Mouse (Mus musculus) MEL (cell line): ENCODE measurements around the gene Trmt10c. TPM values are rescaled to one million over a fixed set of nuclear protein-coding genes. Genes with fewer than 3 reads are reported as not detected.
A peak's percentile ranks its signal among the peaks of the same experiment; 100 is the strongest.
"Not testable (repeated sequence)": the region's sequence is repeated elsewhere in the genome, so short reads cannot be mapped to it uniquely, and the experiment has no call there.

Experiments
- DNase-seq: peaks from one replicate; pipeline ENCODE4 v3.0.0; 2011; ENCODE audit warnings: low read depth, low spot score
- H3K27ac ChIP-seq: 2 replicates; pipeline ENCODE4 v1.5.1; 2012; ENCODE audit warnings: low read depth, mild to moderate bottlenecking, control low read depth, low read length, moderate library complexity; ENCODE audit not compliant: control insufficient read depth
- H3K27me3 ChIP-seq, 2 experiments: fragments of 150-350 bp in 1 of 2; sonication (generic) in 1 of 2; 2 replicates each; pipeline ENCODE4 v1.6.1; 2012; ENCODE audit warnings: low read length in 2 of 2, mild to moderate bottlenecking in 2 of 2, improper control_type of control experiment in 1 of 2, moderate library complexity in 1 of 2; ENCODE audit not compliant: insufficient read depth in 2 of 2, control insufficient read depth in 1 of 2
- H3K36me3 ChIP-seq, 2 experiments: 2 replicates each; pipeline ENCODE4 v1.6.1; 2012 to 2014; ENCODE audit warnings: low read length in 2 of 2, improper control_type of control experiment in 1 of 2, inconsistent platforms in 1 of 2, mild to moderate bottlenecking in 1 of 2; ENCODE audit not compliant: insufficient read depth in 2 of 2, control insufficient read depth in 1 of 2
- H3K4me1 ChIP-seq, 2 experiments: fragments of 150-350 bp in 1 of 2; sonication (generic) in 1 of 2; 2 replicates each; pipeline ENCODE4 v1.6.1; 2012; ENCODE audit warnings: low read length in 2 of 2, improper control_type of control experiment in 1 of 2, mild to moderate bottlenecking in 1 of 2; ENCODE audit not compliant: insufficient read depth in 2 of 2, control insufficient read depth in 1 of 2
- H3K4me3 ChIP-seq, 2 experiments: fragments of 150-350 bp in 1 of 2; sonication (generic) in 1 of 2; 2 replicates each; pipeline ENCODE4 v1.5.1; 2012; ENCODE audit warnings: low read depth in 2 of 2, low read length in 2 of 2, mild to moderate bottlenecking in 2 of 2, moderate library complexity in 2 of 2, control low read depth in 1 of 2, improper control_type of control experiment in 1 of 2; ENCODE audit not compliant: control insufficient read depth in 1 of 2, insufficient read depth in 1 of 2
- H3K79me2 ChIP-seq: 2 replicates; pipeline ENCODE4 v1.6.1; 2012; ENCODE audit warnings: mild to moderate bottlenecking, low read length, moderate library complexity; ENCODE audit not compliant: control insufficient read depth, poor library complexity, insufficient read depth
- H3K9ac ChIP-seq: 2 replicates; pipeline ENCODE4 v1.6.1; 2012; ENCODE audit warnings: low read depth, mild to moderate bottlenecking, control low read depth, low read length, moderate library complexity; ENCODE audit not compliant: control insufficient read depth, poor library complexity, severe bottlenecking
- H3K9me3 ChIP-seq: fragments of 150-350 bp; sonication (generic); replicated peaks from 2 replicates; pipeline ENCODE4 v1.6.1; 2012; ENCODE audit warnings: mild to moderate bottlenecking, low read length, improper control_type of control experiment, moderate library complexity; ENCODE audit not compliant: insufficient read depth
- CHD1 ChIP-seq: IDR thresholded peaks from 2 replicates; pipeline ENCODE4 v1.6.1; 2012; ENCODE audit warnings: low read depth, mild to moderate bottlenecking, inconsistent platforms, low read length, improper control_type of control experiment
- CTCF ChIP-seq, 3 experiments: IDR thresholded peaks in 2 of 3; conservative IDR thresholded peaks in 1 of 3; 2 replicates each; pipeline ENCODE4 v1.5.1; 2011 to 2012; ENCODE audit warnings: low read length in 3 of 3, low read depth in 2 of 3, mild to moderate bottlenecking in 2 of 3, improper control_type of control experiment in 1 of 3, inconsistent platforms in 1 of 3, mixed read lengths in 1 of 3, moderate library complexity in 1 of 3; ENCODE audit not compliant: control insufficient read depth in 1 of 3, insufficient read depth in 1 of 3, poor library complexity in 1 of 3, severe bottlenecking in 1 of 3
- E2F4 ChIP-seq: IDR thresholded peaks from 2 replicates; pipeline ENCODE4 v1.6.1; 2011; ENCODE audit warnings: low read depth, low read length, improper control_type of control experiment, borderline replicate concordance
- ELF1 ChIP-seq: IDR thresholded peaks from 2 replicates; pipeline ENCODE4 v1.6.1; 2014; ENCODE audit warnings: low read depth, mild to moderate bottlenecking, inconsistent platforms, low read length, improper control_type of control experiment, moderate library complexity
- GABPA ChIP-seq: IDR thresholded peaks from 2 replicates; pipeline ENCODE4 v1.6.1; 2012; ENCODE audit warnings: low read depth, mild to moderate bottlenecking, inconsistent platforms, low read length, improper control_type of control experiment, moderate library complexity
- GATA1 ChIP-seq: IDR thresholded peaks from 2 replicates; pipeline ENCODE4 v1.6.1; 2011; ENCODE audit warnings: low read depth, low read length, improper control_type of control experiment
- JUND ChIP-seq: IDR thresholded peaks from 2 replicates; pipeline ENCODE4 v1.6.1; 2011; ENCODE audit warnings: low read depth, mild to moderate bottlenecking, improper control_type of control experiment, low read length
- MAFK ChIP-seq: IDR thresholded peaks from 2 replicates; pipeline ENCODE4 v1.6.1; 2011; ENCODE audit warnings: low read depth, mild to moderate bottlenecking, low read length, improper control_type of control experiment, borderline replicate concordance
- MAX ChIP-seq: IDR thresholded peaks from 2 replicates; pipeline ENCODE4 v1.6.1; 2011; ENCODE audit warnings: low read length, improper control_type of control experiment
- MAZ ChIP-seq: IDR thresholded peaks from 2 replicates; pipeline ENCODE4 v1.6.1; 2012; ENCODE audit warnings: low read depth, mild to moderate bottlenecking, inconsistent platforms, low read length, improper control_type of control experiment
- MEF2A ChIP-seq: IDR thresholded peaks from 2 replicates; pipeline ENCODE4 v1.6.1; 2014; ENCODE audit warnings: low read depth, mild to moderate bottlenecking, inconsistent platforms, low read length, improper control_type of control experiment; ENCODE audit not compliant: poor library complexity, insufficient replicate concordance, severe bottlenecking; ENCODE audit errors: extremely low read depth
- MYB ChIP-seq: IDR thresholded peaks from 2 replicates; pipeline ENCODE4 v1.6.1; 2011; ENCODE audit warnings: mild to moderate bottlenecking, low read depth, low read length, improper control_type of control experiment
- POLR2A ChIP-seq, 2 experiments: IDR thresholded peaks; 2 replicates each; pipeline ENCODE4 v1.6.1; 2011 to 2012; ENCODE audit warnings: low read length in 2 of 2, mild to moderate bottlenecking in 2 of 2, control low read depth in 1 of 2, improper control_type of control experiment in 1 of 2, low read depth in 1 of 2, moderate library complexity in 1 of 2; ENCODE audit not compliant: control insufficient read depth in 1 of 2, insufficient read depth in 1 of 2, poor library complexity in 1 of 2
- POLR2AphosphoS2 ChIP-seq: IDR thresholded peaks from 2 replicates; pipeline ENCODE4 v1.6.1; 2011; ENCODE audit warnings: low read length, improper control_type of control experiment
- POLR2AphosphoS5 ChIP-seq: IDR thresholded peaks from 2 replicates; pipeline ENCODE4 v1.6.1; 2012; ENCODE audit warnings: low read depth, borderline replicate concordance, mild to moderate bottlenecking, inconsistent platforms, low read length, moderate library complexity, mixed read lengths
- RCOR1 ChIP-seq: IDR thresholded peaks from 2 replicates; pipeline ENCODE4 v1.6.1; 2012; ENCODE audit warnings: low read depth, mild to moderate bottlenecking, inconsistent platforms, low read length, improper control_type of control experiment
- SMC3 ChIP-seq: IDR thresholded peaks from 2 replicates; pipeline ENCODE4 v1.6.1; 2011; ENCODE audit warnings: low read depth, low read length, improper control_type of control experiment
- TCF12 ChIP-seq: IDR thresholded peaks from 2 replicates; pipeline ENCODE4 v1.6.1; 2014; ENCODE audit warnings: low read depth, mild to moderate bottlenecking, inconsistent platforms, low read length, improper control_type of control experiment, moderate library complexity
- UBTF ChIP-seq: IDR thresholded peaks from 2 replicates; pipeline ENCODE4 v1.6.1; 2012; ENCODE audit warnings: low read depth, mild to moderate bottlenecking, inconsistent platforms, low read length, improper control_type of control experiment, moderate library complexity, borderline replicate concordance; ENCODE audit not compliant: insufficient read depth
- USF1 ChIP-seq: IDR thresholded peaks from 2 replicates; pipeline ENCODE4 v1.6.1; 2014; ENCODE audit warnings: low read depth, mild to moderate bottlenecking, inconsistent platforms, low read length, improper control_type of control experiment, moderate library complexity
- ZC3H11A ChIP-seq: IDR thresholded peaks from 2 replicates; pipeline ENCODE4 v1.6.1; 2012; ENCODE audit warnings: low read depth, mild to moderate bottlenecking, inconsistent platforms, low read length, improper control_type of control experiment
- ZKSCAN1 ChIP-seq: IDR thresholded peaks from 2 replicates; pipeline ENCODE4 v1.6.1; 2012; ENCODE audit warnings: low read depth, mild to moderate bottlenecking, inconsistent platforms, low read length, improper control_type of control experiment, moderate library complexity
- ZMIZ1 ChIP-seq: IDR thresholded peaks from 2 replicates; pipeline ENCODE4 v1.6.1; 2012; ENCODE audit warnings: low read depth, mild to moderate bottlenecking, inconsistent platforms, low read length, improper control_type of control experiment, moderate library complexity
- ZNF384 ChIP-seq: IDR thresholded peaks from 2 replicates; pipeline ENCODE4 v1.6.1; 2012; ENCODE audit warnings: low read depth, mild to moderate bottlenecking, inconsistent platforms, low read length, improper control_type of control experiment
- polyA plus RNA-seq, 2 experiments: library from polyadenylated mRNA; stranded (reverse) in 1 of 2; unstranded in 1 of 2; fragments of >175 nt in 1 of 2; fragments of >200 nt in 1 of 2; gene quantifications; 2 replicates each; pipeline versions ENCODE4 v1.2.1 to v1.2.4; 2012; ENCODE audit warnings: low replicate concordance in 2 of 2, low read depth in 1 of 2; ENCODE audit not compliant: insufficient read length in 2 of 2, insufficient read depth in 1 of 2, missing spikeins in 1 of 2
- total RNA-seq: library from RNA; depleted of rRNA; stranded (reverse); fragments of 300-350 nt; gene quantifications from 2 replicates; pipeline ENCODE4 v1.2.3, GENCODE M21; 2012

The Trmt10c gene
- total and polyA plus RNA-seq, 3 experiments, result 16.5 to 48.5 (median 32.3) TPM

DNA sequence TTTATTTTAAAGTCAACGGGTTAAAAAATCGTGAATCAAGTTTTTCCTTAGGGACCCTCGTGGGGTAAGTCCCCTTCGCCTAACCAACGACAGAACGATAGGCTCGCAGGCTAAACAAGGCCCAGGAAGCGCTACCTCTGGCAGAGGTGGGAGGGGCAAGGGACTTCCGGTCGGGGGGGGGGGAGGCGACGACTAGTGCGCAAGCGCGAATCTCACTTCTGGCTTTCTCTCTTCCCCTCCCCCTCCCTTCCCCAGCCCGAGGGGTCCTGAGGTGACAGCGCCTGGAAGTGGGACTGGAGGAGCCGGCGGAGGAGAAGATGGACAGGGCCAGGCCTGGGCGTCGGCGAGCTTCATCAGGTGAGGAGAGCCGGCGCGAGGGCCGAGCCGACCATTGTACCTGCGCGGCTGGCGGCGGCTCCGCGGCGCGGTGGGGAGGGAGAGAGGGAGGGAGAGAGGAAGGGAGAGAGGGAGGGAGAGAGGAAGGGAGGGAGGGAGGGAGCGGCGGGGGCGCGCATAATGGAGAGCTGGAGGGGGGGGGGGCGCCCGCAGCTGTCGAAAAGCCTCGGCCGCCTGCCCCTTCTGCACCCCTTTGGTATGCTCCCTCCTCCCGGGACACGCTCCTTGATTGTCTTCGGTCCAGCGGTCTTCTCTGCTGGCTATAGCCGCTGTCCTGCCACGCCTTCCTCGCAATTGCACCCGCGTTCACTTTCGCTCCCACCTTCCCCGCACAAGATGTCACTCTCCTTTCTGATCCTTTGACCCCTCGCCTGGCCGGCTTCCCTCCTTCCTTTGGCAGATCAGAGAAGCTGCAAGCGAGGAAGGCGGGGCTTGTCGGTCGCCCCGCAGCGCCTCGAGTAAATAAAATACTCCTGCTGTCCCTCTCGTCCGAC is 37.8 kb upstream of the Trmt10c start (continued):
- no peak for TF ChIP-seq ZNF384
- no peak for TF ChIP-seq JUND
- no peak; the same call in none of the 2 replicates for TF ChIP-seq ZMIZ1
- TF ChIP-seq POLR2A (IDR thresholded peaks at IDR 0.05; ENCODE audit: control insufficient read depth in 1 of 2, insufficient read depth in 1 of 2, low read depth in 1 of 2, low read length in 2 of 2, poor library complexity in 1 of 2), result peak; percentile 35 to 71; a peak in 3 of 4 replicates
- TF ChIP-seq RCOR1, result no peak
- TF ChIP-seq MYB, result no peak
- no peak for TF ChIP-seq GATA1
- TF ChIP-seq MEF2A, result no peak
- TF ChIP-seq USF1, result no peak
- TF ChIP-seq MAX, result peak; percentile 46
- TF ChIP-seq ELF1, result peak; percentile 87
- 0 out of 2 replicates have a peak, but pooled peaks have one; percentile 28 for TF ChIP-seq CHD1
- peak; percentile 33; the same call in 1 of the 2 replicates for TF ChIP-seq TCF12

DNA sequence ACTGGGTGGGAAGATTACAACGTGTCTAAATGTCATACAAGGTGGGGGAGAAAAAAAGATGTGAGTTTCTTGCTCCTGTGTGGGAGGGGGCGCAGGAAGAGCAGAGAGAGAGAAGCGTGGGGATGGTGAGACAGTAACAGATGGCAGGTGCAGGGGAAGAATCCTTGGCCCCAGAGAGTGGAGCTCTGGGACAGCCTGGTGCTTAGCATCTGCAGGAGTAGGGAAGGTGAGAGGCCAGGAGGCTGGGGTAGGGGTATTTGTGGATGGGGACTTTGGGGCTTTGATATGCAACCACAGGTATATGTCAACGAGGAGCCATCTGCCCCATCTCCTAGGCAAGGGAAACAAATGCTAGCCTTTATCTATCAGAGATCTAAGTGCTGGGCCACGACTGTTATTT is 36.9 kb upstream of the Trmt10c start:
- DNase-seq, result no peak
- peaks cover 17 to 36% of the 10 kb centered on the region in 2 experiments for H3K4me1 ChIP-seq
- H3K27me3 ChIP-seq, result no peaks in the 10 kb centered on the region
- H3K9me3 ChIP-seq, result no peaks in the 10 kb centered on the region
- no peak overlapping the region; a peak in 1 of 4 replicates for H3K4me3 ChIP-seq
- peaks cover 8% of the 10 kb centered on the region for H3K79me2 ChIP-seq
- peaks cover 0 to 32% of the 10 kb centered on the region in 2 experiments; a peak in 2 of 4 replicates for H3K36me3 ChIP-seq
- peak overlapping the region; percentile 62 for H3K27ac ChIP-seq
- TF ChIP-seq GATA1 (peak; percentile 43; the same call in 1 of the 2 replicates), SMC3 (no peak)
- H3K9ac ChIP-seq, result peak overlapping the region; percentile 69

DNA sequence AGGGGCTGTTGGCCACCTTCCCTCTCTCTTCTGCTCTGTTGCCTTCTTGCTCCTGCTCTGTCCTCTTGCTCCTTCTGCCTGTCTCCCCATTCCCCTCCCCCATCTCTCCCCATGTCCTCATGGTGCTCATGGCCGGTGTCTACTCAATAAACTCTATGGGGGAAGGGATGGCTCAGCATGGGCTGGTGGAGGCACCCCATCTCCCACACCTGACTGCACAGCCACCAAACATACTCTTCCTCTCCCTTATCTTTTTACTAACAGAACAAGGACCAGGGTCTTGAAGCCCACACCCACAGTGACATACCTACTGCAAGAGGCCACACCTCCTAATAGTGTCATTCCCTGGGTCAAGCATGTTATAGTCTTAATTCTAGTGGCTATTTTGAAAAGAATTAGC is 36.5 kb upstream of the Trmt10c start:
- H3K9me3 ChIP-seq, result no peaks in the 10 kb centered on the region
- peaks cover 17 to 36% of the 10 kb centered on the region in 2 experiments for H3K4me1 ChIP-seq
- DNase-seq, result peak; percentile 30
- H3K27me3 ChIP-seq, result no peaks in the 10 kb centered on the region
- H3K79me2 ChIP-seq, result peaks cover 8% of the 10 kb centered on the region
- peak overlapping the region; percentile 62 for H3K27ac ChIP-seq
- no peak overlapping the region for H3K4me3 ChIP-seq
- H3K9ac ChIP-seq, result no peak overlapping the region; the same call in 1 of the 2 replicates
- TF ChIP-seq UBTF, result no peak
- no peak for TF ChIP-seq ZKSCAN1
- no peak for TF ChIP-seq MAFK
- TF ChIP-seq MAZ, result no peak
- no peak for TF ChIP-seq ZC3H11A
- TF ChIP-seq MYB, result no peak
- TF ChIP-seq POLR2AphosphoS5, result no peak
- no peak for TF ChIP-seq CHD1
- TF ChIP-seq GABPA, result no peak
- TF ChIP-seq E2F4, result no peak
- TF ChIP-seq CTCF (IDR thresholded peaks at IDR 0.05 in 2 of 3, conservative IDR thresholded peaks at IDR 0.05 in 1 of 3; ENCODE audit: control insufficient read depth in 1 of 3, insufficient read depth in 1 of 3, low read depth in 2 of 3, low read length in 3 of 3, poor library complexity in 1 of 3, severe bottlenecking in 1 of 3), result no peak
- TF ChIP-seq POLR2AphosphoS2, result no peak
- H3K36me3 ChIP-seq, result peaks cover 0 to 32% of the 10 kb centered on the region in 2 experiments; a peak in 2 of 4 replicates

DNA sequence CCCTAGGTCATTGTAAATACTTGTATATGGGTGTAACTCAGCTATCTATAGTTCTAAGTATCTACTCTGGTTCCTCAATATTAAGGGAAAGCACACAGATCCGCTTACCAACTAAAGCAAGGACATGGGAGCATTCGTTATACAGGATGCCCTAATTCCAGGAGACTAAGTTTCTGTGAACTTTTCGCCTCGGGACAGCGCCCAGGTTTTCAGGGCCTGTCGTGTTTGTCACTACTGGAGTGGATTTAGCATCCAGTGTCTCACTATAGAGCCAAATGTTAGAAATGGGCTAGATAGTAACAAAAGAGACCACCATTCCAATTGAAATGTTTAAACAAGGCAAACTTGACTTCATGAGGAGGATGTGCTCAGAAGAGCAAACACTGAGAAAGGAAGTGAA is 35.5 kb upstream of the Trmt10c start:
- peaks cover 0 to 35% of the 10 kb centered on the region in 2 experiments; a peak in 2 of 4 replicates for H3K36me3 ChIP-seq
- H3K27ac ChIP-seq, H3K27me3 ChIP-seq, H3K4me3 ChIP-seq, H3K79me2 ChIP-seq, H3K9me3 ChIP-seq, DNase-seq: not testable (repeated sequence)
- H3K9ac ChIP-seq, result peak overlapping the region; percentile 14; the same call in 1 of the 2 replicates
- H3K4me1 ChIP-seq, result peaks cover 19 to 38% of the 10 kb centered on the region in 2 experiments
